Mouse (Mus musculus): ENCODE results near the gene Usp49.

GRCm38 (mm10) chr17:47651953-47652352 is 21.5 kb downstream of the Usp49 start:
- TF ChIP-seq CTCF (IDR thresholded peaks at IDR 0.05; ENCODE audit: control insufficient read depth, insufficient read depth, insufficient replicate concordance, low read depth, low read length) (no peak), POLR2A (IDR thresholded peaks at IDR 0.05; ENCODE audit: control insufficient read depth, low read depth, low read length) (no peak)

Measured in testis, adult 2 months (tissue).